Mouse (Mus musculus) 416B (cell line): ENCODE results near the gene Nktr.

Source experiments
- DNase-seq: peaks from one replicate; pipeline ENCODE4 v3.0.0; 2011; ENCODE audit warnings: low read depth

Gene Nktr

DNA sequence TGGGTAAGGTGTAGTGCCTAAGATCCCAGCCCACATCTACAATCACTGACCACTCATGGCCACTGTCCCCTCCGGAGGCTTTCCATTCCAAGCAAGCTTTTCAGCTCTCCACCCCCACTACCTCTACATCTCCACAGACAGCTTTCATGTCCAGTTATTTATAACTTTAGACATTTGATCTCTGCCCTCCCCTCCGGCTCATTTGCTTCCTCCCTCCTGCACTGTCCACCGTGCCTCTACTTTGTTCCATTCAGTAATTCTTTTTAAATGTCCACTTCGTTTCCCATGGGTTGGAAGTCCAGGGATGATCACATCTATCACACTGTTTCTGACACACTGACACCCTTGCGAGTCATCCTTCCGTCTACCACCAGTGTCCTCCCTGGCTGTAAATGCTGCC, 11.2 kb upstream of the Nktr start:
- peak; percentile 40 for DNase-seq

DNA sequence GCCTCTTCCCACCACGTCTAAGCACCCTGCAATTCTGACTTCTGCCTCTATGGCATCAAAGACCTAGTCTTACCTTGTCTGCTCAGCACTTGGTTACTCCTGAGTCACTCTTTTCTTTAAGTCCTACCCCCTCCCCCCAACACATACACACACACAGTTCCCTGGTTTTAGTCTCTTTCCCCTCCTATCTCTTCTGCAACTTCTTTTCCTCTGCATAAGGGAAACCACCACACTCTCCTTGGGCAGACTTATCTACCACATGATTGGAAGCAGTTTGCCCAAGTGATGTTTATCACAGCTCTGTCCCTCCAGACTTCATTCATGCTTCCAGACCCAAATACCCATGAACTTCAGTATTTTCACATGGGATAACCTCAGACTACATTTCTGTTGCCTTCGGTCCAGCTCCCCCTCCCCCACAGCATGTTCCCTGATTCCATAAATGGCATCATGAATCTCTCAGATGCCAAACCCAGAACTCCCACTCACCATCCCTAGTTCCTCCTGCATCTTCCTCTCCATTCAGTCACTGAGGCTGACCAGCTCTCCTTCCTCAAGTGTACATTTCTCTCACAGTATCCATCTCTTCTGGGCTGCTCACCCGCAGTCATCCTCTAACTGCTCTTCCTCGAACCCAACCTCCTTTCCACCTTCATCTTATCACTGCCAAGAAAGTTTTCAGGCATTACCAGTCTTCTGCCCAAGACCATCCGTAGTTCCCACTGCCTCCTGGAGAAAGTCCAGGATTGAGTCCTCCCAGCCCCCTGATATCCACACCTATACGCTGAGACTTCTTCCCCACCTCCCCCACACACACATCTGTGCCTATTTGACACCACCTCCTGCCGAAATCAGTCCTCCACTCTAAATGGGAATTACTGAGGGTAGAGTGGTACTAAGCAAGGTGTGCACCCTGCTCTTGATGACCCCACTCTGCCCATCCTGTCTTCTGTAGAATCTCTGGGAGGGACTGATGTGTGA, 10.2 kb upstream of the Nktr start:
- peak; percentile 93 for DNase-seq

DNA sequence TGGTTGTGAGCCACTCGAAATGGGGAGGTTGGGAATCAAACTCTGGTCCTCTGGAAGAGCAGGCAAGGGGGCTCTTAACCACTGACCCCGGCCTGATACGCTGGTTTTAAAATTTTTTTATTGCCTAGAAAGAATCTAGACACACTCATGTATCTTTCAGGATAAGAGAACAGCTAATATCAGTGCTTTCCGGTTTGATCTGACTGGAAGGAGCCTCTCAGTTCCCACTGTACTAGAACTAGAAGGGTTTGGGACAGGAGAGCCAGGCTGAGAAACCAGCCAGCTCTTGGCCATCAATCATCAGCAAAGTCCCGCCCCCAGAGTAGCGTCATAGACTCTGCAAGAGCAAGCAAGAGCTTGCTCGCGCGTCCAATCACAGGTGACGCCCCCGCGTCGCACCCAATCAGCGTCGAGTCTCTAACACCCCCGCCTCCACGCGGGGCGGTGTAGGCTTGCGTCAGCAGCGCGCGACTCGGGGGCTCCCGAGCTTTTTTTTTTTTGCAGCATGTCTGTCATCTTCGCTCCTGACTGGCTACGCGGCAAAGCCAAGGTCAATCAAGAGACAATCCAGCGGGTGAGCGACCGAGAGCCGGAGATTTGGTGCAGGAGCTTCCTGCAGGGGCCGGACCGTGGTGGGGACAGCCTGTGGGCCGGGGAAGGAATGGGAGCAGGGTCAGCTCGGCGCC, 8.9 kb upstream of the Nktr start, which contains the start of gene Ss18l2:
TSS of gene Ss18l2 (plus strand) at position 432 of the 686 bp plus-strand sequence.
- peak; percentile 99 for DNase-seq

DNA sequence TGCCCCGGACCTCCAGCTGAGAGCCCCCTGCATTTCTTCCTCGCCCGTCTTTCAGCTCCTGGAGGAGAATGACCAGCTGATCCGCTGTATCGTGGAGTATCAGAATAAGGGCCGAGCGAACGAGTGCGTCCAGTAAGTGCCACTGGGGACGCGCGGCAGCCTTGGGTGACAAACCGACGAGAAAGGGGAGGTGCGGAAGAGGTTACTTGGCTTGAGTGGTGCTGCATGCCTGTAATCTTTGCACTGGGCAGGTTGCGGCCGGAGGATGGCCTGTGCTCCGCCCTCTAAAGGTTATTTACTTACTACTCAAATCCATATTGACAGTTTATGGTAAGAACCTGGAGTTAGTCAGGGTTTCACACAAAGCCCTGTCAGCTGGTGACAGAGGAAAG, 8.4 kb upstream of the Nktr start:
- DNase-seq: peak; percentile 66

DNA sequence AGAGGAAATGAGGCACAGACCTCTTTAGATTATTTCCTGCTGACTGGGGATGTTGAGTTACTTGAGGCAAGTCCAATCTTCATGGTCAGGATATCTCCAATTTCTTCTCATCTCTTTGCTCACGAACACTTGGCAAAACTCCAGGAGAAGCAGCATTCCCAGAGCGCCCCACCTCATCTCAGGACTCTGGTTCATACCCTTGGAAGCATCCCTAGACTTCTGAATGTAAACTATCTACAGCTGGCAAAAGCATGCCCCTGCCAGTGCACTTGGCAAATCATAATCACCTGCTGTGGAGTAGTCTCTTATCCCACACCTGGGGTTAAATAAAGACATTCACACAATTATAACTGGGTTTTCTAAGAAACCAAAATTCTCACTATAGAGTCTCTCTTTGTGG, 1.9 kb upstream of the Nktr start:
- no peak for DNase-seq

DNA sequence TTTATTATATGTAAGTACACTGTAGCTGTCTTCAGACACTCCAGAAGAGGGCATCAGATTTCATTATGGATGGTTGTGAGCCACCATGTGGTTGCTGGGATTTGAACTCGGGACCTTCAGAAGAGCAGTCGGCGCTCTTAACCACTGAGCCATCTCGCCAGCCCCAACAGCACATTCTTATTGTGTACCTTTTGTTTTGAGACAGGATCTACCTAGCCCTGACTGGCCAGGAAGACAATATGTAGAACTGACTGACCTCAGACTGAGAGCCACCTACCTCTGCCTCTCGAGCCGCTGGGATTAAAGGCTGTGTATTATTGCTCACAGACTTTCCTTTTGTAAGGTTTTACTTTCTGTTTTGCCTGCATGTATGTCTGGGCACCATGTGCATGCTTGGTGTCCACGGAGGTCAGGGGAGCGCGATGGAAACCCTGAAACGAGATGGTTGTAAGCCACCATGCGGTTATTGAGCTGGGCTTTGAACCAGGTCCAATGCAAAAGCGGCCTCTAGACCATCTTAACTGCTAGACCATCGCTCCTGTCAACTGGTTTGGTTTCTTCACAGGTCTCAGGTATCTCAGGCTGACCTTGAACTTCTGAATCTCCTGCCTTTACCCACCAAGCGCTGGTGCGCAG, 781 bp upstream of the Nktr start:
- DNase-seq: peak; percentile 55

DNA sequence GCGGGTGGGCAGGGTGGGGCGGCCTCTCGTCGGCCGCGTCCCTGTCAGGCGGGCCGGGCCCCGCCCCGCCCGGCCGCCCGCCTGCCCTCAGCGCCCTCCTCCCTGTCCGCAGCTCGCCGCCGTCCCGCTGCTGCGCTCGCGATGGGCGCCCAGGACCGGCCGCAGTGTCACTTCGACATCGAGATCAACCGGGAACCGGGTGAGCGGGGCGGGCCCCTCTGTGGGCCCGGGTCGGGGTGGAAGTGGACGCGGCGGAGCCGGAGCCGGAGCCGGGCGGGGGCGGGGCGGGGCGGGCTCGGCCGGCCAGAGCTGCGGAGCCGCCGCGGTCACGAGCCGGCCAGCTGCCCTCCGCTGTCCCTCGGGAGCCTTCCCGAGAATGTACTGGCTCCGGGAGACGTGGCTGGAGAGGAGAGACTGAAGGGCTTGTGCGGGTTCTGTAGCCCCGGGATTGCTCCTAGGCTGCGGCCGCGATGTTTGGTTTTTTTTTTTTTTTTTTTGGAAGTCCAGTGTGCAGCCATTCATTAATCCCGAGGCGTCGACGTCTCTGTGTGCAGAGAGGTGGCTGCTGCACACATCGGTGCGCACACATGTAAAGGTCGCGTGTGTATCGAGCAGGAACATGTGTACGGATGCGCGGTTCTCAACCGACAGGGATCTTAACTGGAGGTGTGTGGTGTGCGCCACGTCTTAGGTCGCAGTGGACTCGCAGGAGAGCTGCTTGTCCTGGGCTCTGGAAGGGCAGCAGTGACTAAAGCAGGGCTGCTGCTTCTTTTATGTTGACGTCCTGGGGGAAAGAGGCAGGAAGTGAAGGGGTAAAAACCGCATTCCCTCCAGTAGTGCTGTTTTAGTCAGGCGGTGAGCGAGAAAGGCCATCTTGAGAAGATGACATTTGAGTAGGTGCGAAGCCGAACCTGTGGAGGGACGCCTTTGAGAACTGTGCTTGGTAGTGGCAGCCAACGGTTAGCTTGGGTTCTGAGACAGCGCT, 670 bp downstream of the Nktr start:
- peak; percentile 72 for DNase-seq

DNA sequence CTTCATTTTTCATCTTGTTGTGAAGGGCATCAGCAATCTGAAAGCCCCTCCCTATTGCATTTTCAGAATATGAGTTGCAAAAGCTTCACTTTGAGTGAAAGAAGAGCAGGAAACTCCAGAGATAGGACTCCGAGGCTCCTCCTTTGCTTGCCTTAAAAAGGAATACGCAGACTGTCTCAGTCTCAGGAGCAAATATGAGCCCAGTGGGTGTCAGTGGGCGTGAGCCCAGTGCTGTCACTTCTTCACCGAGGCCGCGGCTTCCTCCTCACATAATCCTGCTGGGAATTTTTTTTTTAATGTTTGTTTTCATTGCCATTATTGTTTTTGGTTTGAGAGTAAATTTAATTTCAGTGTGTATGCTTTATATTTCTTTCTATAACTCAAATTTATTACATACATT, 21.5 kb downstream of the Nktr start:
- no peak for DNase-seq

DNA sequence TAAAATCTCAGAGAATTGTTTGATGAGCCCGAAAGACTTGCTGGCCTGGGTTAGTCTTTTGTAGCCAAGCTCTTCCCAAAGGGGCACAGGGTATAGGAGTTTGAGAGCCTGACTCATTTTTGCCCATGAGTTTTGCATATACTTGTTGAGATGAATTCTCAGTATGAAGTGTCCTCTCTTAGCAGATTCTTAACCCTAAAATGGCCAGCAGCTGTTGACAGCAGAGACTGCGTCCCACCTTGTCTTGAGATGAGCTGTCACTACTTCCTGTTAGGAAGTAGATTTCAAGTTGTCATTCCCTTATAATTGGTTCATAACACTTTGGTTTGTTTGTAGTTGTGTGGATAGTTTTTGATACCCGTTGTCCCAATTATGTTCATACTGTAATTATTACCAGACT, 22.2 kb downstream of the Nktr start:
- DNase-seq: no peak

DNA sequence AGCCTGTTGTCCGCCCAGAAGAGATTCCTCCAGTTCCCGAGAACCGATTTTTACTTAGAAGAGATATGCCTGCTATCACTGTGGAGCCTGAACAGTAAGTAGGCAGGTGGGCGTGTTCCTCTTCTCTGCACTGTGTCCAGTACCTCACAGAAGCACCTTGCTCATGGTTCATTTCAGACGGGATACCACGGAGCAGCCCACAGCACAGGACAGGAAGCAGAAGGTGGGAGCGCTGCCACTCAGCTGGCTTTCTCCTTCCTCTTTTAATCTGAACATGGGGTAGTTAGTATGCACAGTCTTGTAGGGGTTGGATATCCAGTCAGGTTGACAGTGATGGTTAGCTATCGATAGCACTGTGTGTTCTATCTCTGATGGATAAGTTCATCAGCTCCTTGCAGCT, 25.1 kb downstream of the Nktr start:
- DNase-seq: peak; percentile 21

DNA sequence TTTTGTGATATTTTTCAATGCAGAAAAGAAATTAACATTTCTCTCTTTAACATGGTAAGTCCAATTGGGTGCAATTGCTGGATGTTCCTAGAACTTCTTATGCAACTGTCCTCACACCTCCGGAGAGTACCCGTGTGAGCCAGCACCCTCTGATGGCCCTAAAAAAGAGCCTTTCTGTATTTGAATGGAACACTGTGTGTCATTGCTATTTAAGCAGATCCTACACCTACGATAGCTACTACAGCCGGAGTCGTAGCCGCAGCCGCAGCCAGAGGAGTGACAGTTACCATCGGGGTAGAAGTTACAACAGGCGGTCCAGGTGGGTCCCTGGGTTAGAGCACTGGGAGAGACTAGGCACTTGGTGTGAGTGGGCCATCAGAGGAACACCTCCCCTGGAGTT, 33.8 kb downstream of the Nktr start:
- no peak for DNase-seq

DNA sequence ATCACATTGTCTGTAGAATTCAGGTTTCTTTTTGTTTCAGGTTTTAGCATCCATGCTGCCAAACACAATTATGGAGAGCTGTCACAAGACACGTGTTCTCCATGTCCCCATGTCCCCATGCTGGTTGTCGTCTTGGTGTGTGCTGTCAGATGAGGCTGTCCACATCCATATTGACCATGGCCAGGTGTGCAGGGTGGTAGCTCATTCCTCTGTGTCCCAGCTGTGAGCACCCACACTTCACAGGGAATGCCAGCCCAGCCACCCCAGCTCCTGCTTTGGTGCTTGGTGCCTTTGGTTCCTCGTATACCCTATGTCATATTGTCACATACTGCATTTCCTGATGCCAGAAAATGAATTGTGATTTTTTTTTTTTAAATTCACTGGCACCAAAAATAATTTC, 35.7 kb downstream of the Nktr start:
- DNase-seq: no peak

DNA sequence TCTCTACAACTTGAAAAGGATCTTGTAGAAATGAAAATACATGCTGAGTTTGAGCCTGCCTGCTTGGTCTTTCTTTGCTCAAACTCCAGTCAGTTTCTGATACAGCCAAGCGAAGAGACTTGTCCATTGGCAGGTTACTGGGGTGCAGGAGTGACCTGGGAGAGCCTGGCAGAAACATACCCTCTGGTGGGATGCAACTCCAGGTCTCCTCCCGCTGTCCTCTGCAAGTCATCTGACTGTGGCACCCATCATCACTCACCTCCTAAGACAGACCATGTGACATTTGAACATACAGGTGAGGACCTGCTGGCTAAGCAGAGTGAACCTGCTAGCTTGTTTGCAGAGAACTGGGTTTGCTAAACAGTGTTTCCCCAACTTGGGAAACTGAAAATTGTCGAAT, 37.8 kb downstream of the Nktr start:
- no peak for DNase-seq

DNA sequence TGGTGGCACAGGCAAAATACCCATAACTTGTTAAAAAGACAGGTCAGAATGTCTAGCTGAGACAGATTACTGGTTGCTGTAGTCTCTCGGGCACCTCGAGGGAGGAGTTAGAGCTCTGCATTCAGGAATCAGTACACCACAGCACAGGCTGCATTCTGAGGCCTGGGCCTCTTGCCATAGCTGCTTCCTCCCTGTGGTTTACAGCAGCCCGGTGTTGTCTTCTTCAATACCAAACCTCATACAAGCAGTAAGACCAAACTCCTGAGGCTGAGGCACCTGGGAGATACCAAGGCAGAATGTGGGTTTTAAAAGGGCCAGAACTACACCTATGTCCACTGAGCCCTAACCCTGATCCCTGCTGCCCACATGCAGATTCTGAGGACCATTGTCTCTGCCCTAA, 38.5 kb downstream of the Nktr start:
- peak; percentile 77 for DNase-seq

DNA sequence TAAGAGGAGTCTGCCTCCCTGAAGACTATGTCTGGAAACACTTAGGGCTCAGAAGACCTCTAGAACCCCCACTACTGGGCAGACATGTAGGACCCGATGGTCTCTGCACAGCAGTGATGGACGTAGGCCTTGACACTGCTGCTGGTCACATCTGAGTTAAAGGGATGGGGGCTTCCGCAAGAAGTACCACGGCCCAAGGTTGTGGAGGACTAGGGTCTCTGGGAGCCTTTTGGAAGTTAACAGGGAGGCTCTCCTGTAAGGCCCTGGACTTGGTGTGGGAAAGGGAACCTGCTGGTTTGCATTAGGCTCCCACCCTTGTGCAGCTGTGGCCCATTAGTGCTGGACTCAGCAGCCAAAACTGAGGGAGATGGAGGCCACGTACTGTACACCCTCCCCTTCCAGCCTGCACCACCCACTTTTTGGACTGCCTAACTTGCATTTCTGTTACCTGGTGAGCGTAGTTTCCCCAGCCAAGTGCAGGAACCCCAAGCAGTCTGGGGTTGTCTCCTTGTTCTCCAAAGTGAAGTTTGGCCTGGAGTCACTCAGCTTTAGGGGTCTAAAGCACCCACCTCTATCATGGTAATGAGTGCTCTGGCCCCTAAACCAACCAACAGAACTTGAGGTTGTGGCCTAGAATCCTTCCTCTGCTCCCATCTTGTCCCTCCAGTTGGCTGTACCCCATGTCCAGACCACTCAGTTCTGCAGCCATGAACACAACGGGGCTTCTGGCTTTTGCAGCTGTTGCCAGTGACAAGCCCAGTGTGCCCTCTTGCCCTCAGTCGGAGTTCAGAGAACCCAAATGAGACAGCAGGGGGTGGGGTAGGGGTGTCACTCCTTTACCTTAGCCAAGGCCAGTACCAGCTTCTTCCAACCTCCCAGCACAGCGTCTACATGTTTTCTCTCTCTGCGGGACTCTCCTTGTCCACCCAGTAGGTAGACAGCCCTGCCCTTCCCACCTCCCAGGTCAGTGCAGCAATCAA, 39.2 kb downstream of the Nktr start:
- DNase-seq: no peak

DNA sequence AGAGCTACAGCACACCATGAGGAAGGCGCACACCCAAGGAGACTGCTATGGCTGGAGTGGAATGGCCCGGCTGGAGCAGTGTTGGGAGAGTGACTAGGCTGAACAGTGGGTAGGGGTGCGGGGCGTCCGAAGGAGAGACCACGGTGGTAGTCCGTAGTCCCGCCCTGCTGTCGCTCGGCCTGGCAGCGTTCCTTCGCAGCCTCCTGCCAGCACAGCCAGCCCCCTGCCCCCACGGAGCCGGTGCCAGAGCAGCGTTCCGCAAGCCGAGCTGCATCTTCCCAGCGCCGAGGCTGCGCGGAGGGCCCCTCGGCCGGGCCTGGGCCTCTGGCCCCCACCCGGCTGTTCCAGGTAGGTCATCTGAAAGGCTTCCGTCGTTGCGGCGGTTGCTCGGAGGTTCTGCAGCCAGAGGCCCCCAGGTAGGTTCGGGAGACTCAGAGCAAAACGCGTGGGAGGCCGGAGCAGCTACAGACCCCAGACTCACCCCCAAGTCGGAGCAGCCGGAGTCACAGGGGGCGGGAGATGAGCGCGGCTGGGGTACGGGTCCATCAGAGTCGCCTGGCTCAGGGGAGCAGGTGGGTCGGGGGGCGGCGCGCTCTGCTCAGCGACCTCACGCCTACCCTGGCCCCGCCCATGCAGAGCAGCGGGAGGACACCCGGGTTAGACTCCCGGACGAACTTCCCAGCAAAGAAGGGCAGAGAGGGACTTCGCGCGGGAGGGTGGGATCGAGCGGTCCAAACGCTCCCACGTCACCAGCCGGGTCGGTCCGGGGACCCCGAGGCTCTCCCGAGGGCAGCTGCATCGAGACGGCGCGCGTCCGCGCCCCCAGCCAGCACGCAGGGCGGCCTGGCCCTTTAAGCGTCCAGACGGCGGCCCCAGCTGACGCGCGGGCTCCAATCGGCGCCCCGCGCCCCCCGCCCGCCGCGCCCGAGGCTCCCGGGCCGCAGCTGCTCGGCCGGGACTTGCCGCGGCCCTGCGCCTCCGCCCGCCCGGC, 40.4 kb downstream of the Nktr start, which contains the start of gene Zfp651:
TSS of gene Zfp651 (plus strand) at position 240 of the 991 bp plus-strand sequence.
- no peak for DNase-seq

DNA sequence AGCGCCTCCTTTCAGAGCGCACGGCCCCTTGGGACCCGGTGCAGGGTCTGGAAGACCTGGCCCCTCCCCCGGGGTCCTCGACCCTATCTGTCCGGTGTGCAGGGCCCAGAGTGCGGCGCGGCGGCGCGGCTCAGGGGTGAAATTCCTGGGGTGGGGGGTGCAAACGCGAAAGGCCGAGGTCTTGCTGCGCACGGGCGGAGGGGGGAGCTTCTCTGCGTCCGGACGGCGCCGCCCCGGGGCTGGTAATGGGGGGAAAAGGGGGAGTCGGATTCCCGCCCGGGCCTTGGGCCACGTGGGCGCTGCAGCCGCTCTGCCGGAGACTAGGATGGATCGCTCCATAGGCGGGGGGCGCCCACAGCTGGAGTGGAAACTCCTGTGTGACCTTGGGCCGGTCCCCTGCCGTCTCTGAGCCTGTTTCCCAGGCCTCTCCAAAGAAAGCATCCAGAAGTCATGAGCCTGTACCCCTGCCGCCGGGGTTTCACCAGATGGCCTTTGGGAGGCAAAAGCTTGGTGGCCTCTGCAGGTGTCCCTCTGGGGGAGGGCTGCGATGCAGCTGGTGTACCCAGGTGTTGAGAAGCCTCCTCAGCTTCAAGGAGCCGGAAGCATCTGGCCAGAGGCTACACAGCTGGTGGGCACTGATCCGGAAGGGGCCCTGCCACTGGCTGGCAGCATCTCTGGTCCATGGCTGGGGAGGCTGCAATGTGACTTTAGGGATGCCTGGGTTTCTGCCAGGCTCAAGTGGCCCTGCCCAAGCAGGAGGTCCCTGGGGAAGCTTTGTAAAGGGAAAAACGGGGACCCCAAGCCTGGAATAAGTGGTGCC, 41.5 kb downstream of the Nktr start:
- DNase-seq: no peak

DNA sequence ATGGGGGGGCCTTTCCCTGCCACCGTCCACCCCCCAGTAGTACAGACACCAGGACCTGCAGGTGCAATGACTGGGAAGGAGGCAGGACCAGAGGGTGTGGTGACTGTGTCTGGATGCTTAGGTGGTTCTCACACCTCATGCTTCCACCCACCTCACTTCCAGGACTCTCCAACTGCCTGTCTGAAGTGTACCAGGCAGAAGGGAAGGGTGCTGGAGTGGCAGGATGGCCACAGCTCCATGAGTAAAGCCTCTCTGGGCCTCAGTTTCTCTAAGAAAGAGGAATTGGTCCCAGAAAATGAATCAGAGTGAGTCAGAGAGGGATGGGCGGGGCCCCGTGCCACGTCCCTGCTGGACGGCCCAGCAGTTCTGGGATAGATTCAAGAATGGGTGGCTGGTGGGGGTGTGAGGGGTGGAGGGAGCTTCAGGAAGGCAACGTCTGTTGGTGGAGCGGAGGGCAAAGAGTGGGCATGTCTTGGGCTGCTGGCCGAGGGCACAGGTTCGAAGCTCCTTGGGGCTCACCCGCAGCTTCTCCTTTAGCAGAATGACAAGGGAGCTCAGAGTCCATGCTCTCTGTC, 42.2 kb downstream of the Nktr start:
- no peak for DNase-seq
